Mouse (Mus musculus) midbrain, embryonic 14.5 days (tissue): ENCODE data around the gene Prss23. TPM values are rescaled to one million over a fixed set of nuclear protein-coding genes. Genes with fewer than 3 reads are reported as not detected.
A peak's percentile ranks its signal among the peaks of the same experiment; 100 is the strongest.

Source experiments
- ATAC-seq: fragments of 200-750 bp; cut with Nextera tagmentation; 2 replicates; pipeline ENCODE4 v1.8.0; 2017; ENCODE audit warnings: moderate number of reproducible peaks, moderate library complexity; ENCODE audit not compliant: low FRiP score, low TSS enrichment
- DNase-seq: peaks from one replicate; pipeline ENCODE4 v3.0.0-alpha.2; 2015
- H3K27ac ChIP-seq: fragments of 300-500 bp; sonication (generic); replicated peaks from 2 replicates; pipeline ENCODE4 v1.5.1; 2014; ENCODE audit warnings: mild to moderate bottlenecking, low read depth, low read length, moderate library complexity
- H3K27me3 ChIP-seq: fragments of 300-500 bp; sonication (generic); 2 replicates; pipeline ENCODE4 v1.6.1; 2014; ENCODE audit warnings: low read length, control low read depth, mixed read lengths; ENCODE audit not compliant: control insufficient read depth, insufficient read depth
- H3K36me3 ChIP-seq: fragments of 300-500 bp; sonication (generic); 2 replicates; pipeline ENCODE4 v1.6.1; 2014; ENCODE audit warnings: low read length, control low read depth; ENCODE audit not compliant: control insufficient read depth, insufficient read depth
- H3K4me1 ChIP-seq: fragments of 300-500 bp; sonication (generic); 2 replicates; pipeline ENCODE4 v1.6.1; 2014; ENCODE audit warnings: mild to moderate bottlenecking, antibody characterized with exemption, low read length, control low read depth; ENCODE audit not compliant: control insufficient read depth, insufficient read depth
- H3K4me2 ChIP-seq: fragments of 300-500 bp; sonication (generic); 2 replicates; pipeline ENCODE4 v1.6.1; 2014; ENCODE audit warnings: mild to moderate bottlenecking, low read length, moderate library complexity
- H3K4me3 ChIP-seq: fragments of 300-500 bp; sonication (generic); replicated peaks from 2 replicates; pipeline ENCODE4 v1.5.1; 2014; ENCODE audit warnings: low read depth, low read length
- H3K9ac ChIP-seq: fragments of 300-500 bp; sonication (generic); replicated peaks from 2 replicates; pipeline ENCODE4 v1.6.1; 2014; ENCODE audit warnings: mild to moderate bottlenecking, low read length, moderate library complexity
- H3K9me3 ChIP-seq: fragments of 300-500 bp; sonication (generic); 2 replicates; pipeline ENCODE4 v1.6.1; 2016; ENCODE audit warnings: low read length, control low read depth, mixed read lengths; ENCODE audit not compliant: control insufficient read depth
- WGBS: fragments of 180-500 bp; shearing (Covaris S2); extraction: QIAGEN DNeasy Blood & Tissue Kit; methylation state at CpG from one replicate; pipeline ENCODE4 v1.1.7; 2014; 5-methylcytosine and 5-hydroxymethylcytosine counted together
- polyA plus RNA-seq: library from polyadenylated mRNA; unstranded; fragments of >200 nt; fragmentation: Nextera tagmentation; extraction: Ambion mirVana; gene quantifications from 2 replicates; pipeline ENCODE4 v1.2.1, GENCODE M21; 2014

The Prss23 gene
- polyA plus RNA-seq, 1 experiment from 2014 or later = 12.3 TPM

- DNase-seq (no peak), ATAC-seq (no peak)
- Histone ChIP-seq H3K9me3 (no peaks in the 10 kb centered on the region), H3K9ac (no peak overlapping the region), H3K4me1 (no peaks in the 10 kb centered on the region; the same call in 1 of the 2 replicates), H3K27me3 (no peaks in the 10 kb centered on the region), H3K27ac (no peak overlapping the region), H3K4me2 (no peak overlapping the region), H3K4me3 (no peak overlapping the region), H3K36me3 (no peaks in the 10 kb centered on the region)
- WGBS = 92% methylated on average over 5 of the region's 5 CpGs
Measured at GRCm38 (mm10) chr7:89557056-89557455, 30.1 kb upstream of the Prss23 start.

- no peak for DNase-seq
- ATAC-seq = no peak
Measured at GRCm38 (mm10) chr7:89556652-89557051, 29.7 kb upstream of the Prss23 start.

GRCm38 (mm10) chr7:89555170-89555569, 28.2 kb upstream of the Prss23 start:
- no peak overlapping the region for H3K27ac ChIP-seq
- H3K9me3 ChIP-seq = no peaks in the 10 kb centered on the region
- no peaks in the 10 kb centered on the region for H3K36me3 ChIP-seq
- H3K9ac ChIP-seq = no peak overlapping the region
- 26% methylated on average over 4 of the region's 4 CpGs for WGBS
- peak; percentile 4 for DNase-seq
- no peak overlapping the region for H3K4me2 ChIP-seq
- no peak overlapping the region for H3K4me3 ChIP-seq
- no peaks in the 10 kb centered on the region for H3K27me3 ChIP-seq
- H3K4me1 ChIP-seq = no peaks in the 10 kb centered on the region; the same call in 1 of the 2 replicates
- ATAC-seq = no peak

More at GRCm38 (mm10) chr7:89556652-89557051, 29.7 kb upstream of the Prss23 start:
- H3K4me2 ChIP-seq = no peak overlapping the region
- no peaks in the 10 kb centered on the region for H3K36me3 ChIP-seq
- no peak overlapping the region for H3K4me3 ChIP-seq
- H3K9me3 ChIP-seq = no peaks in the 10 kb centered on the region
- H3K27ac ChIP-seq = no peak overlapping the region
- H3K9ac ChIP-seq = no peak overlapping the region
- H3K27me3 ChIP-seq = no peaks in the 10 kb centered on the region
- no peaks in the 10 kb centered on the region; the same call in 1 of the 2 replicates for H3K4me1 ChIP-seq
- 71% methylated on average over 4 of the region's 4 CpGs for WGBS

GRCm38 (mm10) chr7:89554068-89554467, 27.1 kb upstream of the Prss23 start:
- ATAC-seq = no peak
- Histone ChIP-seq H3K27me3 (no peaks in the 10 kb centered on the region), H3K4me2 (no peak overlapping the region), H3K36me3 (no peaks in the 10 kb centered on the region), H3K9ac (no peak overlapping the region), H3K9me3 (no peaks in the 10 kb centered on the region), H3K4me1 (no peaks in the 10 kb centered on the region; the same call in 1 of the 2 replicates), H3K27ac (no peak overlapping the region), H3K4me3 (no peak overlapping the region)
- WGBS = 90% methylated on average over 1 of the region's 1 CpGs
- no peak for DNase-seq

GRCm38 (mm10) chr7:89540976-89541375, 14.0 kb upstream of the Prss23 start:
- ATAC-seq (no peak), DNase-seq (no peak)
- no peaks in the 10 kb centered on the region for H3K36me3 ChIP-seq
- H3K9me3 ChIP-seq = no peaks in the 10 kb centered on the region
- no peaks in the 10 kb centered on the region for H3K4me1 ChIP-seq
- H3K27me3 ChIP-seq = no peaks in the 10 kb centered on the region
- H3K4me2 ChIP-seq = no peak overlapping the region
- H3K27ac ChIP-seq = no peak overlapping the region
- H3K4me3 ChIP-seq = no peak overlapping the region
- no peak overlapping the region for H3K9ac ChIP-seq
- WGBS = 93% methylated on average over 2 of the region's 2 CpGs

- Histone ChIP-seq H3K36me3 (no peaks in the 10 kb centered on the region), H3K9ac (no peak overlapping the region), H3K27ac (no peak overlapping the region), H3K4me2 (no peak overlapping the region), H3K9me3 (no peaks in the 10 kb centered on the region), H3K4me3 (no peak overlapping the region), H3K4me1 (no peaks in the 10 kb centered on the region), H3K27me3 (no peaks in the 10 kb centered on the region)
- 81% methylated on average over 6 of the region's 6 CpGs for WGBS
- DNase-seq (no peak), ATAC-seq (no peak)
Measured at GRCm38 (mm10) chr7:89539391-89539790, 12.4 kb upstream of the Prss23 start.

- H3K9ac ChIP-seq = no peak overlapping the region
- no peaks in the 10 kb centered on the region for H3K9me3 ChIP-seq
- H3K27me3 ChIP-seq = no peaks in the 10 kb centered on the region
- no peak for DNase-seq
- H3K27ac ChIP-seq = no peak overlapping the region
- WGBS = 83% methylated on average over 4 of the region's 4 CpGs
- no peak overlapping the region for H3K4me2 ChIP-seq
- no peaks in the 10 kb centered on the region for H3K4me1 ChIP-seq
- ATAC-seq = no peak
- H3K4me3 ChIP-seq = no peak overlapping the region
- no peaks in the 10 kb centered on the region for H3K36me3 ChIP-seq
Measured at GRCm38 (mm10) chr7:89527430-89527856, 456 bp upstream of the Prss23 start.

- H3K4me3 ChIP-seq = no peak overlapping the region
- DNase-seq (no peak), ATAC-seq (no peak)
- WGBS = 93% methylated on average over 4 of the region's 4 CpGs
- H3K9ac ChIP-seq = no peak overlapping the region
- no peaks in the 10 kb centered on the region for H3K27me3 ChIP-seq
- H3K4me2 ChIP-seq = no peak overlapping the region
- no peak overlapping the region for H3K27ac ChIP-seq
- no peaks in the 10 kb centered on the region for H3K36me3 ChIP-seq
- H3K9me3 ChIP-seq = no peaks in the 10 kb centered on the region
- H3K4me1 ChIP-seq = no peaks in the 10 kb centered on the region
Measured at GRCm38 (mm10) chr7:89523816-89524215, 3.2 kb downstream of the Prss23 start.

- no peak for ATAC-seq
- Histone ChIP-seq H3K4me2 (no peak overlapping the region), H3K4me1 (0 out of 2 replicates have a peak, but pooled peaks cover 4% of the 10 kb centered on the region), H3K27ac (no peak overlapping the region), H3K9ac (no peak overlapping the region), H3K9me3 (no peaks in the 10 kb centered on the region), H3K36me3 (no peaks in the 10 kb centered on the region), H3K27me3 (no peaks in the 10 kb centered on the region), H3K4me3 (no peak overlapping the region)
- WGBS = 85% methylated on average over 10 of the region's 10 CpGs
- DNase-seq = no peak
Measured at GRCm38 (mm10) chr7:89522170-89522569, 4.8 kb downstream of the Prss23 start.
